Mouse (Mus musculus): ENCODE results near the gene Otog.

The Otog gene

DNA sequence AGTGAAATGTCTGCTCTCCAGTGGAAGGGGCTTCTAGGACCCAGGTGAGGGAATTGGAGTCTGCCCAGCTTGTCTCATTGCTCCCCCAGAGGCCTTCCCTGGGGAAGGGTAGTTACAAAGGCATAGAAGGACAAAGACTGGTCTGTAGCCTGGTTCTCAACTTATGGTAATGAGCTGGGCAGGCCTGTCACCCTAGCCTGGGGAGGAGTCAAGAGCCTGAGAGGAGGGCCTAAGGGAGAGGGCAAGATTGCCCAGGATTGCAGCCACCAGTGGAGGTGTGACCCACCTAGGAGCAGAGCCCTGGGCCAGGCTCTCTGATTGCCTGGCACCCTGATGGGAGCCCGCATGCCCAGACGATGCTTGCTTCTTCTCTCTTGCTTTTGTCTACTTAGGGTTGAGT lies at the start of gene Otog:
Gene Otog (plus strand): TSS at position 292 of the 400 bp plus-strand sequence.
- no peak for DNase-seq (ENCODE audit: low read depth in 2 of 2, low spot score in 2 of 2)

GRCm38 (mm10) chr7:46195356-46195755 lies 45.4 kb upstream of the Otog start:
- DNase-seq (ENCODE audit: low read depth in 2 of 2, low spot score in 2 of 2) = no peak

DNA sequence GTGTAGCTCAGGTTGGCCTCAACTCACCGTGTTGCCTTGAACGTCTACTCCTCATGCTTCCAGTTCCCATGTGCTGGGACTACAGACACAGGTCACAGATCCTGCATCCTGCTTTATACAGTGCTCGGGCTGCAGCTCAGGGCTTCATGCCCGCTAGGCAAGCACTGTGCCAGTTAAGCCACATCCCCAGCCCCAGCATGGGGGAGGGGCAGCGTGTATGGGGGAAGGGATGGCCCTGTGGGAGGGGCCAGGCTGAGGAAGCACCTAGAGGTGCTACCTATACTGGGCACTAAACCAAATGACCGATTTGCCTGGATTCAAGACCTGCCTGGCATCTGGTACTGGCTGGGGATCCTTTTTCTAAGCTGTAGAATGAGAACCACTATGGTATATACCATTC lies 40.8 kb upstream of the Otog start:
- DNase-seq (ENCODE audit: low read depth in 2 of 2, low spot score in 2 of 2) = no peak

DNA sequence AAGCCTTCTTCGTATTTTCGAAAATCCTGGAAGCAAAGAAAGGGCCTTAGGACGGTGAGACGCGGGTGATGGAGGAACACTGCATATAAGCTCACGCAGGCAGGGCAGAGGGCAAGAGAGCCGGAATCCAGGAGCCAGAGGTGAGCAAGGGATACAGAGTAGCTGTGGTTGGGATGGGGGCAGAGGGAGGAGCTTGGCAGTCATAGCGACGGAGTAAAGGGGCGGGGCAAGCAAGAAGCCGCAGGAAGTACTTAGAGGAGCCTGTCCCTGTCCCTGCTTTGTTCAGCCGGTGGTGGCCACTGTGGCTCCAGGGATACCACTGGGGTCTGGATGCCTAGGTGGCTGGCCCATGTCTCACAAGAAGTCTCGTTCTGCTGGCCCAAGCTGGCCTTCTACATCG lies 39.1 kb upstream of the Otog start:
- DNase-seq (ENCODE audit: low read depth in 2 of 2, low spot score in 2 of 2) = no peak

GRCm38 (mm10) chr7:46204046-46204471 lies 36.7 kb upstream of the Otog start:
- DNase-seq (ENCODE audit: low read depth in 2 of 2, low spot score in 2 of 2) = peak; percentile 60 to 71

DNA sequence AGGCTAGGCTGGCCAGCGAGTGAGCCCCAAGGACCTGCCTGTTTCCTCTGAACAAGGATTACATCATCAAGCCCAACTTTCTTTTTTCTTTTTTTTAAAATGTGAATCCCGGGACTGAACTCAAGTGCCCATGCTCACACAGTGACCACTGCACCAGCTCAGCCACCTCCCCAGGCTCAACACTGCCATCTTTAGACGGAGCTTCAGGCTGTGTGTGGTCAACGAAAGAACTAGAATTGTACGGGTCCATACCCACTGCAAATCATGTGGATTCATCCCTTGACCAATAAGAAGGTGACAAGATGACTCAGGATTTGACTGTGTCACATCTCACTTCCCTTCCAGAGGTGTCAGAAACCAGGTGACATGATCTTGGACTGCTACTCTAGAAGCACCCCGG lies 36.0 kb upstream of the Otog start:
- DNase-seq (ENCODE audit: low read depth in 2 of 2, low spot score in 2 of 2) = no peak

DNA sequence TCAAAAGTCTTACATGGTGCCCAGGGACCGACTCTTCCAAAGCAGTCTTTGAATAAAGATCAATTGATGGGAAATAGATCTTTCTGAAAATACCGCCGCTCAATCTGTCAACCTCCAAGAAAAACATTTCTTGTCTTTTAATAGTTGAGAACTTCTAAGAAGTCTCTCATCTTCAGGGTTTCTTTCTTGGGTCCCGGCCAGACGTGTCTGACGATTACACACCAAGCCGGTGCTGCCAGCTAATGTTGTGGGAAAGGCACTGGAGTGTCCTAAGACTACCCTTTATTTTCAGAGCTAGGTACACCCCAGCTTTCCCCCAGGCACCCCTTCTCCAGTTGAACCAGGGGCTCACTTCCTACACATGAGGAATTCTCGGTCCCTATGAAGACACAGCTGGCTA lies 32.7 kb upstream of the Otog start:
- DNase-seq (ENCODE audit: low read depth in 2 of 2, low spot score in 2 of 2) = no peak

DNA sequence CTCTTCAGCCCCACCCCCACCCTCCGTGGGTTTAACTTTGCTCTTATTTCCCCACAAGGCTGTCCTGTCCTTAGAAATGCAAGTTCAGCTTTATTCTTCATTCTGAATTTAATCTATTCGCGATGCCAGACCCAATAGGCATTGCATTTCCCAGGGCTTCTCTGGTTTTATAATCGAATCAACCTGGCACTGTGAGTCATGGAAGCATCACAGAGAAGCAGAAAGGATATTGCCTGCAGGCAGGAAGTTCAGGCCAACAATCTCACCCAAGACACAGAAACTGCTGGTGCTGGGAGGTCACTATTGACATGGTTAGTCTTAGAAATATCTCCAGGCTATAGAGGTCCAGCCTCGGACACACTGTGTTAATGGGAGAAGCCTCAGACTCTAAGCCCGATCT lies 30.5 kb upstream of the Otog start:
- DNase-seq (ENCODE audit: low read depth in 2 of 2, low spot score in 2 of 2) = no peak

DNA sequence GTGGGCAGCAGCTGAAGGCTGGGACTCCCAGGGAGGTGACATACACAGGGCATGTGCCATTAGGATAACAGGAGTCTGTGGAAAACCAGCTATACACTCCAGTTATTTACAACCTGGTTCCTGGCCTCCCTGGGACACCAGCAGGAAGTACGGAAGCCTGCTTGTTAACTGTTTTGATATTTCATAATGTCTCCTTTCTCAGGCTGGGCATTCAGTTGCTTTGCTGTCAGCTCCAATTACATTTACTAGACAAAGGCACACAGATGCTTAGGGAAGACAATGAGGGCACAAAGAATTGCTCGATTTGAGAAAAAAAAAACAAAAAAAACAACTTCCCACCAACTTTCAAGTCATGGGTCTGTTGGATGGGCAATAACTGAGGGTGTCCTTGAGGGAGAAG lies 24.3 kb upstream of the Otog start:
- no peak for DNase-seq (ENCODE audit: low read depth in 2 of 2, low spot score in 2 of 2)

GRCm38 (mm10) chr7:46218415-46218814 lies 22.4 kb upstream of the Otog start:
- DNase-seq (ENCODE audit: low read depth in 2 of 2, low spot score in 2 of 2) = no peak

DNA sequence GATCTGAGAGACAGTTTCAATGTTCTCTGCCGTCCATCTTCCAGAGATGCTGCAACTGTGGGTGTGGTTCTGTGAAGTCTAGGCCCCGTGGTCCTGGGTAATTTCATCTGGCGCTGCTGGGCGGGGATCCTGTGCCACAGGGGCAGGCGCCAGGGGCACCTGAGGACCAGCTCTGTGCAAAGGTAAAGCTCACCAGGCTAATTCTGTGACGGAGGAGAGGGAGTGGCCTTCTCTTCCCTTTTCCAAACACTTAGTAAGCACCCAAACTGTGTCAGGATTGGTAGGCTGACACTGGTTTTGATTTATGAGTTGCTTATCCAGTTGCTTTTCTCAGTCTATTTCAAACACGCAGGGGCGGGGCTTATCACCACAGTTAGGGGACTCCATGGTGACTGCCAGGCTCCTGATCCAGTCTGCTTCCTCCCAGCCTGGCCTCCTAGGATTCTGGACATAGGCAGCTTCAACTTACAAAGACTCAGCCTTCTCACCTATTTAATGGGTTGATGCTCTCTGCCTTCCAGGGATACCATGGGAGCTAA lies 20.1 kb upstream of the Otog start:
- no peak for DNase-seq (ENCODE audit: low read depth in 2 of 2, low spot score in 2 of 2)

DNA sequence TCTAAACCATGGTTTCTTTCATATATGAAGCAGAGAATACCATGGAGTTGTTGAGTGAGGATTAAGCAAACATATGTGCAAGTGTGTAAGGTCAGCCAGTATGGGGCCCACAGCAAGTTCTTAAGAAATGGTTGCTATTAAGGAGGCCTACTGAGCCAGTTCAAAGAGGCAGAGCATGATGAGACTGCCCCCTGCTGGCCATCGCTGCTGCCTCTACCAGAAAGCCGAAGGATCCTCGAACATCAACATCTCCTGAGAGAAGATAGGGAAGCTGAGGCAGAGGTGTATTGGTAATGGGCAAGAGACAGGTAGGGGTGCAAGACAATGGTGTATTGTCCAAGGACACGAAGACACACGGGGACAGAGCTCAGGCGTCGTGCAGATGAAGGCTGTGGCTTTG lies 14.5 kb upstream of the Otog start:
- peak; percentile 39 to 41 for DNase-seq (ENCODE audit: low read depth in 2 of 2, low spot score in 2 of 2)

DNA sequence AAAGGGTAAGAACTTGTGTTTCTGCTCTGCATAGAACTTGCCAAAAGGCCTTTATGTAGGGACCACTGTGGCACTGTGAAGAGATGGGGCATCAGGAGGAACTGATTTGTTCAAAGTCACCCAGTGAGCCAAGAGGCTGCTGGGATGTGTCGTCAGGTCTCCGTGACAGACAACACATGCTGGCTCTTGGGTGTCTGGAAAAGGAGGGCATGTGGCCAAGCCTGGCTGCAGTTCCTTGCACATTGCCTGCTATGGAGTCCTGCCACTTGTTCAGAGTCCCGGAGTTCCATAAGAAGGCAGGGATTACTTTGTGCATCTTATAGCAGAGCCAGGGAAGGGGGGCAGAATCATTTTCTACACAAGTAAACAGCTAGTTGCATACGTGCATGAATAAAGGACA lies 13.9 kb upstream of the Otog start:
- no peak for DNase-seq (ENCODE audit: low read depth in 2 of 2, low spot score in 2 of 2)

GRCm38 (mm10) chr7:46235948-46236347 lies 4.8 kb upstream of the Otog start:
- DNase-seq (ENCODE audit: low read depth in 2 of 2, low spot score in 2 of 2) = no peak

DNA sequence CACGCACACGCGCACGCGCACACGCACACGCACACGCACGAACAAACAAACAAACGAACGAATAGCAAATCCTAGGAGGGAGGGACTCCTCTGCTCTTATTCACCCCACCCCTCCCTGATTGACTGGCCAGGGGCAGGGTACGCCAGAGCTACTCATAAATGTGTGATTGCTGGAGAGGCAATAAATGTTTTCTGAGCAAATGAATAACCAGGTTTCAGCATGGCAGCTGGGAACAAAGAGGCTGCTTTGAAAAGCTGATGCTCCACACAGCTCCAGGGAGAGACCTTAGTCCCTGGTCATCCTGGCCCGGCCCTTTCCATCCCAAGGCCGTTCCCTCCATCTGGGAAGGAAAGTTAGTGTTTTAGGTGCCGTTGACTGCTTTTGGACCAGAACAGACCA lies 4.4 kb upstream of the Otog start:
- no peak for DNase-seq (ENCODE audit: low read depth in 2 of 2, low spot score in 2 of 2)

DNA sequence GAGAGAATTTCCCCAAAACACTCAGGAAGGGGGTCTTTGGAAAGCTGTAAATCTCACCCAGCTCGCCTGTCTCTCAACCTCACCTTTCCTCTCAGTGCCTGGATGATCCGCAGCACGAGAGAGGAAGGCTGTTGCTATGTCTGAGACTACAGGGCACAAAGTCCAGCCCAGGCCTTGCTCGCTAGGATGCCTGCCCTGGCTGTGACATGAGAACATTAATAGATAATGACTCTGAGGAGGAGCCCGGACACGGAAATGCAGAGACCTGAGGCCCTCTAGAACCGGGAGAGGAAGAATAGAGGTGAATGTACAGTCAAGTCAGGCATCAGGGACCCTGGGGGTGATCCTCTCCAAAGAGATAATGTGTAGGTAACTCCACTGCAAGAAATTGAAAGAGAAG lies 3.6 kb upstream of the Otog start:
- DNase-seq (ENCODE audit: low read depth in 2 of 2, low spot score in 2 of 2) = no peak

DNA sequence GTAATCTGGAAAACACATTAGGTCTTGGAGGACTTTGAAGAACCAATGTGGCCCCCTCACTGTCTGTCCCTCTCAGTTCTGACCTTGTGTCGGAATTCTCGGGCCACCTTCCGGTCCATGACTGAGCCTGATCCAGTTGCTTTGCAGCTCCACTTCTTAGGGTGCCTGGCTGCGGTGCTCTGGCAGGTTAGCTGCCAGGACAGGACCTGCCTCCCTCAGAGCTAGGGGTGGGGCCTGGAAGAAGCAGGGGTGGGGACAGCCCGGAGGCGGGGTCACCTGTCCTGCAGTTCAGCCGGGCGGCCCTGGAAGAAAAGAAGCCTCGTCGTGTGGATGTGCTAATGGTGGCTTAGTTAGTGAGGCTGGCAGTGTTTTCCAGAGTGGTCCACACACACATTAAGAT lies 2.4 kb upstream of the Otog start, which contains the start of gene Ush1c:
Gene Ush1c (minus strand): TSS at position 158 of the 400 bp plus-strand sequence.
- no peak for DNase-seq (ENCODE audit: low read depth in 2 of 2, low spot score in 2 of 2)

DNA sequence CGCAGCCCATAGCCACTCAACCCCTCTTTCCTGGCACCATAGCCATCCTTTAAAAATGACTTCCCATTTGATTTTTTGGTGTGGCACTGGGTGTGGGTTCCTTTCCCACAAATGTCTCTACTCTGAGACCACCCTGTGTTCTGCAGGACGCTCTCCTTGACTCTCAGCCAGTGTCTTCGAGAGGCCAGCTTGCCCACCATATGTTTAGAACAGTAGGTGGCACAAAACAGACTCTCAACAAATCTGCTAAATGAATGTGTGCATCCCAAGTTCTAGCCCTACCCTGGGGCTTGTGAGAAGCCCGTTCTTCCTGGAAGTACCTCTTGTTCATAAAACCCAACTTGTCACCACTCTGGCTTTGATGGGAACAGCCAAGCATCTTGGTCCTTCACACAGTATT lies 696 bp upstream of the Otog start:
- DNase-seq (ENCODE audit: low read depth in 2 of 2, low spot score in 2 of 2) = no peak

GRCm38 (mm10) chr7:46246876-46247275 lies 6.1 kb downstream of the Otog start:
- no peak for DNase-seq (ENCODE audit: low read depth in 2 of 2, low spot score in 2 of 2)

- DNase-seq (ENCODE audit: low read depth in 2 of 2, low spot score in 2 of 2) = no peak
Measured at GRCm38 (mm10) chr7:46247606-46248005, 6.8 kb downstream of the Otog start.

DNA sequence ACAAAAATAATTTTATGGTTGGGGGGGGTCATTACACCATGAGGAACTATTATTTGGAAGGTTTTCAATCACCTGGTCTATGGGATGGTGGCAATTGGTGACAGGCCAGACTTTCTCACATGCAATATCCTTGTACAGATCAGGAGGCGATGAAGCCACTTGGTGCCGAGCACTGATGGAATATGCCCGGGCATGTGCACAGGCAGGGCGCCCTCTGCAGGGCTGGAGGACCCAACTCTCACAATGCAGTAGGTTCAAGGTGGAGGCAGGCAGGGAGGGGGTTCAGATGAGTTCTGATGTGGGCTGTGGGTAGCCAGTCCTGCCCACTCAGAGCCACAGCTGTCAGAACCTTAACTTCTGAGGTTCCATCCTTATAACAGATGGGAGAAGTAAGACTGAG lies 11.1 kb downstream of the Otog start:
- DNase-seq (ENCODE audit: low read depth in 2 of 2, low spot score in 2 of 2) = no peak

DNA sequence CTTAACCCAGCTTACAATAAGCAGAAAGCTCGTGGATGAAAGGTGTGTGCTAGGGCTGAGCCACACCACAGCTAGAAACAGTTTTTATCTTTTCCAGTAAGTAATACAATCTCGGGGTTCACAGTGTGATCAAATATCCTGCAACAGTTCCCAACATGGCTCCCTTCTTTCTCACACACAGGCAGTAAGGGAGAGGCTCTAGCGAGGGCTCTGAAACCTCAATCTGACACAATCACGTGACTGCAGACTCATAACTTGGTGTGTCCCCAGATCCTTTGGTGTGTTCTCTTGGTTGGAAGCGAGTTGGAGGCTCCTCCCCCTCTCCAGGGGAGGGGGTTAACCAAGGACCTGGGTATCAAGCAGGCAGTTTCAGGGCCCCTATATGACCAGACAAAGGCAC lies 35.4 kb downstream of the Otog start:
- DNase-seq (ENCODE audit: low read depth in 2 of 2, low spot score in 2 of 2) = no peak

DNA sequence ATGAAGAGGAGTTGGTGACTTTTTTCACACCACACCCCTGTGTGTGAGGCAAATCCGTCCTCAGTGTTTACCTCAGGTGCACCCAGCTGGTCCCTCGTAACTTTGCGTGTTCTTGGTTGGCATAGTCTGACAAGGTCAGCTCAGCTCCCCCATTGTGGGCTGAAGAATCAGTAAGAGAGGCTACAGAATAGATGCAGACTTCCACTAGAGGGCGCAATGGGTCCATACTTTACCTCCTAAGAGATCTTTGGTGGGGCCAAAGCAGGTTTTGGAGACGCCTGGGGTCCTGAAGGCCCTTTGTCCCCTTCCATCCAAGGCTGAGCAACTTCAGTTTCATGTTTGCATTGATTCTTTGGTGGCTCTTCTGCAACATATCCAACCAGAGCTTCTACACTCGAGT lies 39.2 kb downstream of the Otog start:
- peak; percentile 48 to 55 for DNase-seq (ENCODE audit: low read depth in 2 of 2, low spot score in 2 of 2)

DNA sequence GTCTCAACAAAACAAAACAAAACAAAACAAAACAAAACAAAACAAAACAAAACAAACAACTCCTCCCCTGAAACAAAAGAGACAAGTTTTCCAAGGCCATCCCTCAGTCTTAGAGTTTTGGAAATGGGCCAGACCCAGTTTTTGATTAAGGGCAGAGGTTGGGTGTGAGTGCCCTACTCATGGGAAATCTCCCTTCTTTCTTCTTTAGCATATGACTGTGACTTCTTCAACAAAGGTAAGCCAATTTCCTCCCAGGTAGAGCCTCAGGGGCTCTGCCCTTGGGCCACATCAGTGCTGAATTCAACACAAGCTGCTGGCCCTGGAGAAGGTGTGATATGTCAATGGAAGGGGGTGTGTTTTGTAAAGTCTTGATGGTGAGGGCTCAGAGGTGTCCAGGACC lies 40.1 kb downstream of the Otog start:
- no peak for DNase-seq (ENCODE audit: low read depth in 2 of 2, low spot score in 2 of 2)
